Mouse (Mus musculus): ENCODE results near the gene Sspn.

Sspn gene

DNA sequence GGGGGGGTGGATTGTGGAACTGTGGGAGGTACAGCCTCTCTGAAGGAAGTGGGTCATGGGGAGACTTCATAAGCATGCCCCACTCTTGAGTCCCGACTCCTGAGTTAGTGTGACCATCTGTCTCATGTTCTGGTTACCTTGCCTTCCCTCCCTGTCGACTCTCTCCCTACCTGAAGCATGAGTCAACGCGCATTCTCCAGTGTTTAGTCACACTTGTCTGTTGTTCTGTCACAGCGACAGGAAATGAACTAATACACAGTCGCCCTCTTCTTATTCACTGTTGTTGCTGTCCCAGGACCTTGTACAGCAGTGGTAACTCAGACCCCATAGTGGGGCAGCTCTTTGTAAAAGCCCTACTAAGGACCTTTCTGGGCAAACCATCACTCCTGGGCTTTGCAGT lies 41.4 kb downstream of the Sspn start:
- DNase-seq (ENCODE audit: low read depth, low spot score) = peak; percentile 17

GRCm38 (mm10) chr6:145973356-145973755 lies 41.9 kb downstream of the Sspn start:
- DNase-seq (ENCODE audit: low read depth, low spot score) = no peak

GRCm38 (mm10) chr6:145974766-145975165 lies 43.3 kb downstream of the Sspn start:
- no peak for DNase-seq (ENCODE audit: low read depth, low spot score)

- no peak for DNase-seq (ENCODE audit: low read depth, low spot score)
Measured at GRCm38 (mm10) chr6:145977344-145977743, 45.9 kb downstream of the Sspn start.

- peak; percentile 18 for DNase-seq (ENCODE audit: low read depth, low spot score)
Measured at GRCm38 (mm10) chr6:145977771-145978450, 46.5 kb downstream of the Sspn start.

DNA sequence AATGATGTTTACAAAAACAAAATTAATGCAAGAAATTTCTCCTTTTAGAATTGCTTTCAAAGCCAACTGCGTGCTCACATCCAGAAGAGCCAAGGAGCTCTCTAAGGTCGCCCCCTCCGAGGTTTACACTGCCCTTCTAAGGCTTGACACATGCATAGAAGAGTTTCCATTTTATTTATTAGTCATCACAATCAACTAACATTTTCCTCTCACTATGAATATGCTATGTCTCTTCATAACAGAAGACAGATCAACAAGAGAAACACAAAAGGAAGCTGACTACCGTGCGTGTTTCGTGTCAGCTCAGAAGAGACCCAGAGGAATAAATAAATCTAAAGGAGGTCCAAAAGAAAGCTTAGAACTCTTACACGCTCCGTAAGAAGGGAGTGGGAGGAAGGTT lies 49.6 kb downstream of the Sspn start:
- DNase-seq (ENCODE audit: low read depth, low spot score) = no peak

DNA sequence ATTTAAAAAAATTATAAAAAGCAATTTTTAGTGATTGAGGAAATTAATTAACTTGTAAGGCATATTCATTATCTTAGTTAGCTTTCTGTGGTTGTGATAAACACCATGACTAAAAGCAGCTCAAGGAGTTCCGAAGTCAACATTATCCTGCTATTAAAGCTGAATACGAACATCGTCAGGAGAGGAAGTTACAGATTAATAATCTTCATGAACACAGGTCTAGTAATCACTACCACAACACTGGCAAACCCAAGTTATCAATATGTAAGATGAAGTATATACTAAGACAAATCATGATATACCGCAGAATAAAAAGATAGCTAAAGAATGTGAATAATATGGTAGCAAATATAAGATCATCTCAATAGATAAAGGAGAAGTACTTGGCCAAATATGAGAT lies 50.9 kb downstream of the Sspn start:
- DNase-seq (ENCODE audit: low read depth, low spot score) = no peak

GRCm38 (mm10) chr6:145990578-145990977 lies 59.1 kb downstream of the Sspn start:
- DNase-seq (ENCODE audit: low read depth, low spot score) = no peak

DNA sequence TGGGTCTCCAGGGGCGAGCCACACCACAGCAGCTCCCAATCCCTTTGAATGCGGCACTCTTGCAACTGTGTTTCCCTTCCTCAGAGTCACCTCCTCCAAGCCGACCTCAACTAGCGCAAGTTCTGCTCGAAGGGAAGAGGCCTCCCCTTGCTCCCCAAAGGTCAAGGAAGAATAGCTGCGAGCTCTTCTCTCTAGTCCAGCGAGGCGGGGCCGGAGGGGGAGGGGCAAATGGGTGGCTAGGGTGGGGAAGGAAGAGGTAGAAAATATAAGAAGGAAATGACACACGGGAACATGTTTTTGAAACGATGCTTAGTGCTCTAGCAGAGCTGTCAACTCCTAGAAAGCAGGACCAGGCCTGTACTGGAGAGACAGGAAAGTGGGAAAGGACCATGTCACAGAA lies 61.1 kb downstream of the Sspn start:
- no peak for DNase-seq (ENCODE audit: low read depth, low spot score)

DNA sequence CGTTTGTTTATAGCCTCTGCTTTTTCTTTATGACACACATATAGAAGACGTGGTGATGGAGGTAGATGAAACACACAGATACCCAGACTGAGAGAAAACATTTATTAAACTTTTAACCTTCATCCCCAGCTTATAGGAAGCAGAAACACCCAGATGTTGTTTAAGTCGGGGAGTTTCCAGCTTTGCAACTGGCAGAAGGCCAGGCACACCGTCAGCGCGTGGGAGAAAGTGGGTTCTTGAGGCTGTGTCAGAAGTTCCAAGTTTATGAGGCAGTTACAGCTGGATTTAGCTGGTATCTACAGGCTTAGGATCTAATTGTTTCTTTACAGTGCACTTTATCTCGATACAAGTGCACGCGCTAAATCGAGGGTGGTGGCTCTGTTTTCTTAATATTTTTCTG lies 61.5 kb downstream of the Sspn start:
- no peak for DNase-seq (ENCODE audit: low read depth, low spot score)

GRCm38 (mm10) chr6:145998314-145999007 lies 67.0 kb downstream of the Sspn start:
- DNase-seq (ENCODE audit: low read depth, low spot score) = no peak

DNA sequence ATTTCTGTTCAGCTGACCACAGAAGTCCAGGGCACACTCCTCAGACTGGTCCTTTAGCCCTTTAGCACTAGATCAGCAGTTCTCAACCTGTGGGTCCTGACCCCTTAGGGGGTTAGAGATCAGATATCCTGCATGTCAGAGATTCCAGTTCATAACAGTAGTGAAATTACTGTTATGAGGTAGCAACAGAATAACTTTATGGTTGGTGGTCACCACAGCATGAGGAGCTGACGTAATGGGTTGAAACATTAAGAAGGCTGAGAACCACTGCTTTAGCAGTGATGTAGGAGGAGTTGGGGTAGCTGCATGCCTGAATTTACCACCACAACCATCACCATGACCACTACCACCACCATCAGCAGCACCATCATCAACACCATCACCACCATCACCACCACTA lies 69.3 kb downstream of the Sspn start:
- no peak for DNase-seq (ENCODE audit: low read depth, low spot score)

DNA sequence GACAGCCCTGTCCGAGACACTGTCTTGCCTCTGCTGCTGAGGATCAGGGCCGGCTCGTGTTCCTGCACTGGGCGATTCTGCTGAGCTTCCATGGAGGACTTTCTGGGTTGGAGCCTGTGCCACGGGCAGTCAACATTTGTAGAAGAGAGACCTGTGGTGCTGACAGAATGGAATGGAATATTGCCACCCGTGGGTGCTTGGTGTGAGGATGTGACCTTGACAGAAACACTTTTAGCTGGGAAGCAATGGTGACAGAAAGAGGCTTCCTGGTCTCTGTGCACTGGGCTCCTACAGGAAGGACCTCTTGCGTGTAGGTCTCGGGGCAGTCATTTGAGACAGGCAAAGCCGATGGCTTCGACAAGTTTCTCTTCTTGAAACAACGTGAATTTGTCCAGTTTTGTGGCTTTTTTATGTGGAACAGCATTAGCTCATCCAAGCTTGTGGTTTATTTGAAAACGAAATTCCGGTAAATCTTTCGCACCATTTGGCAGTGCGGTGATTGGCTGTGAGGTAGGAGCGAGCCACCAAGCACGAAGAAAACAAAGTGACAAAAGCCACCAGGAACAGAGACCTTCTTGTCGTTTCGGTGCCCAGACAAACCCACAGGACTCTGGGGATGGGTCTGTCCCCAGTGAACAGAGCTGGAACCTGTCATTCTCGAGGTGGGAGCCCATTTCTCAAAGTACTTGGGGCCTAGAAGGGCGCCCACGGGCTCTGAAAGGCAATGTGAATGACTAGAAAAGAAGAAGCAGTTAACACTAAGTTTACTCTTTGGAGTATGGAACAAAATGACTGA lies 70.2 kb downstream of the Sspn start:
- no peak for DNase-seq (ENCODE audit: low read depth, low spot score)

DNA sequence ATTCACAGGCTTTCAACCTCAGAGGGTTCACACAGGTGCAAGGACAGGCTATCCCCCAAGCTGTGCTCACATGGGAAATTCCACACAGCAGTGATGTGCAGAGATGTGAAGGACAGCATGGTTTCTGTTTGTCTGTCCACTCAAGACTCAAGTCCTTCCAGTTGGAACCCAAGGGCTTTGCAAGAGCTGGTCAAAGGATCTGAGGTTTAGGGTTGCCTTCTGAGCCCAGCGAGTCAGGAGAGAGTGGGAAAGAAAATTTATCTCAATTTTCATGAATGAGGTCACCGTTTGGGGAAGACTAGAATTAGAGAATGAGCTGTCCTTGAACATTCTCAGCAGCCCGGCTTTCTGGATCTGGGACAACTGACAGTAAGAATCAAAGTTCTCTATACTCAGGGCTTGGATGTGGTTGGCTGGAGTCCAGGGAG lies 72.7 kb downstream of the Sspn start:
- DNase-seq (ENCODE audit: low read depth, low spot score) = no peak

- no peak for DNase-seq (ENCODE audit: low read depth, low spot score)
Measured at GRCm38 (mm10) chr6:146005129-146005886, 73.9 kb downstream of the Sspn start.

DNA sequence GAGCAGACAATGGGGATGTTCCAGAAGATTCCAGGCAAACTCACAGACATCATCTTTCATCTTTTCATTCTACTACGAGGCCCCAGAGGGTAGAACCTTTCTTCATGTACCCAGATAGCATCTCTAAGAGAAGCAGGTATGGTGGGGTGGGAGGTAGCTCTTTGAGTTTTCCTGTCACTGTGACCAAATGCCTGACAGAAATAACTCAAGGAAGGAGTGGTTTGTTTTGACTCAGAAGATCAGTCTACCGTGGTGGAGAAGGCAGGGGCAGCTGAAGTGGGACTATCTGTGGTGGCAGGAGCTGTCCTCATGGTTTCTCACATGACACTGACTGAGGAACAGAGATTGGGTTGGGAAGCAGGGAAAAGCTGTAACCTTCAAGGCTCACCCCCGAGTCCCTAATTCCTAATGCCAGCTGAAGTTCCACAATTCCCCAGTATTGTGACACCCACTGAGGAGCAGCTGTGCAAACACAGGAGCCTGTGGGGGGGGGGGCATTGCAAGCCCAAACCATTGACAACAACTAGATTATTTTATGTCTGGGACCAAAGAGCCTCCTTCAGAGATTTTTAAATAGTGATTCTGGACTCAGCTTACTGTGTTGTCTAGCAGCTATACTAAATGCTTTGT lies 74.6 kb downstream of the Sspn start:
- no peak for DNase-seq (ENCODE audit: low read depth, low spot score)

- DNase-seq (ENCODE audit: low read depth, low spot score) = no peak
Measured at GRCm38 (mm10) chr6:146006753-146007152, 75.3 kb downstream of the Sspn start.

DNA sequence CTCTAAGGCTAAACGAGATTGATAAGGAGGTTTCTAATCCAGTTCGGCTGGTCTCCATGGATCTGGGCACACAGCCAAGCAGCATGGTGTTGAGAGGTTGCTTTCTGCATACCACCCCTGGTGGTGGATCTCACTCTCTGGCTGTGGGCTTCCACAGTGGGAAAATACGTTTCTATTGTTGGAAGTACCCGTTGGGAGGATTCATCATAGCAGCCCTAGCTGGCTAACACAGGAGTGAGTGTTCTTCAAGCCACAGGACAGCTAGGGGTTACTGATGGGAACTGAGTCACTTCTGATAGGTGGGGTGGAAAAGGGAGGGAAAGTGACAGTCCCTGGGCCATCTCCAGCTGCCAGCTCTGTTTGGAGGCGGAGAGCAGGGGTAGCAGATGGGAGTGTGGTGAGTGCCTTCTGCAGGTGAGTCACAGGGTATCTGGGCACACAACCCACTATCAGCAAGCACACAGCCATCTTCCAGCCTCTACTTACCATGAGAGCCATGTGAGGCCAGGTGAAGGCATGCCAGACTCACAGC lies 77.1 kb downstream of the Sspn start:
- DNase-seq (ENCODE audit: low read depth, low spot score) = no peak

DNA sequence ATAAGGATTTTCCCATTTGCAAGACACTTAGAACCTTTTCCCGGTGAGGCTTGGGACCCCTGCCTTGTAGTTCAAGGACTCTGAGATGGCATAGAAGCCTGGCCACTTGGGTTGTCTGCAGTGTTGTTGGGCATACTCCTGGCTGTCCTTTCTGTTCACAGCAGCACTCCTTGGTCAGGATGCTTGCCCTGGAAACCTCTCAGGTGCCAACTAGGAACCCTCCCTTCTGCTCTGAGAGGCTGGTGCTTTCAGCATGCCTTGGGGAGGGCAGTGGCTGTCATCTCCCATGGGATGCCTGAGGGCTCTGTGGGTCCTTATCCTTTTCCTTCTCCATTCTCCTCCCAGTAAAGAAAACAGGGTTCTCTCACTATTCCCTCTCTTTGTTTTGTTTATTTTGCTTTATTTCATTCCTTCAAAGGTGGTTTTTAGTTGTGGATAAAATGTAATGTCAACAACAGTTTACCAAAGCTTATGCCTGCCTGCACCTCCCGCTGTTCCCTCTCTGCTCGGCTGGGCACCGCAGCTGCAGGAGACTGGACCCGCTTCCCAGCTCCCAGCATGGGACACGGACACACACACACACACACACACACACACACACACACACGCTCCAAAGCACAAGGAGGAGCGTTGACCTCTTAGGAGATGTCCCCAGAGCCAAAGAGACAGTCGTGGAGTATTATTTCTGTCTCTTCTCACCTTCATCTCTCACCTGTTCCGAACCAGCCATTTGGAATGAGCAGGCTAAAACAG lies 77.9 kb downstream of the Sspn start:
- no peak for DNase-seq (ENCODE audit: low read depth, low spot score)

- no peak for DNase-seq (ENCODE audit: low read depth, low spot score)
Measured at GRCm38 (mm10) chr6:146010093-146010764, 78.8 kb downstream of the Sspn start.

All from R1 (cell line).